Mouse (Mus musculus): Measurements from ENCODE around the gene Ugt1a6a.

The Ugt1a6a gene

GRCm38 (mm10) chr1:88253540-88253939 is 118.9 kb downstream of the Ugt1a6a start:
- no peak for DNase-seq

GRCm38 (mm10) chr1:88254793-88255465 is 120.3 kb downstream of the Ugt1a6a start:
- DNase-seq = no peak

GRCm38 (mm10) chr1:88255466-88255857 is 120.9 kb downstream of the Ugt1a6a start:
- no peak for DNase-seq

- DNase-seq = no peak
Measured at GRCm38 (mm10) chr1:88255989-88256754, 121.6 kb downstream of the Ugt1a6a start.

GRCm38 (mm10) chr1:88256886-88257663 is 122.5 kb downstream of the Ugt1a6a start:
- DNase-seq = no peak

- no peak for DNase-seq
Measured at GRCm38 (mm10) chr1:88257681-88258080, 123.1 kb downstream of the Ugt1a6a start.

GRCm38 (mm10) chr1:88258361-88258760 is 123.8 kb downstream of the Ugt1a6a start:
- no peak for DNase-seq

- no peak for DNase-seq
Measured at GRCm38 (mm10) chr1:88258881-88259642, 124.5 kb downstream of the Ugt1a6a start.

- no peak for DNase-seq
Measured at GRCm38 (mm10) chr1:88259643-88260024, 125.0 kb downstream of the Ugt1a6a start.

- peak; percentile 62 for DNase-seq
Measured at GRCm38 (mm10) chr1:88260114-88260513, 125.5 kb downstream of the Ugt1a6a start.

- DNase-seq = no peak
Measured at GRCm38 (mm10) chr1:88260604-88261377, 126.2 kb downstream of the Ugt1a6a start.

GRCm38 (mm10) chr1:88261706-88262105 is 127.1 kb downstream of the Ugt1a6a start:
- no peak for DNase-seq

GRCm38 (mm10) chr1:88262255-88262654 is 127.6 kb downstream of the Ugt1a6a start:
- no peak for DNase-seq

- DNase-seq = no peak
Measured at GRCm38 (mm10) chr1:88262961-88263360, 128.4 kb downstream of the Ugt1a6a start.

GRCm38 (mm10) chr1:88263778-88264177 is 129.2 kb downstream of the Ugt1a6a start:
- no peak for DNase-seq

- no peak for DNase-seq
Measured at GRCm38 (mm10) chr1:88264237-88264868, 129.7 kb downstream of the Ugt1a6a start.

- no peak for DNase-seq
Measured at GRCm38 (mm10) chr1:88264869-88265240, 130.2 kb downstream of the Ugt1a6a start.

GRCm38 (mm10) chr1:88266123-88266522 is 131.5 kb downstream of the Ugt1a6a start:
- DNase-seq = no peak

- DNase-seq = no peak
Measured at GRCm38 (mm10) chr1:88267489-88267888, 132.9 kb downstream of the Ugt1a6a start.

GRCm38 (mm10) chr1:88268070-88268469 is 133.5 kb downstream of the Ugt1a6a start:
- DNase-seq = no peak

Measured in kidney, adult 18-20 months (tissue).